Mouse (Mus musculus) spleen, adult 2 months (tissue): ENCODE measurements at regions not wholly inside any gene's neighbourhood (a gene's known extent, or its start where the extent isn't known, plus 50 kb on each side); places are given as distances from the start of the nearest gene placed in this dataset.

ENCODE experiments used
- DNase-seq, 2 experiments: peaks; one replicate each; pipeline versions ENCODE4 v3.0.0 to v3.0.0-alpha.2; 2012 to 2021; ENCODE audit warnings: low spot score in 2 of 2, low read depth in 1 of 2
- H3K27ac ChIP-seq: fragments of 200-500 bp; 2 replicates; pipeline ENCODE4 v1.5.1; 2012; ENCODE audit warnings: low read length, inconsistent platforms; ENCODE audit not compliant: insufficient read depth
- H3K27me3 ChIP-seq: fragments of 200-500 bp; 2 replicates; pipeline ENCODE4 v1.6.1; 2012; ENCODE audit warnings: mild to moderate bottlenecking, moderate library complexity, low read length, inconsistent platforms; ENCODE audit not compliant: control insufficient read depth, insufficient read depth
- H3K36me3 ChIP-seq: fragments of 200-500 bp; 2 replicates; pipeline ENCODE4 v1.6.1; 2012; ENCODE audit warnings: mild to moderate bottlenecking, low read length, inconsistent platforms; ENCODE audit not compliant: control insufficient read depth, insufficient read depth
- H3K4me1 ChIP-seq: fragments of 200-500 bp; 2 replicates; pipeline ENCODE4 v1.6.1; 2011; ENCODE audit warnings: inconsistent platforms; ENCODE audit not compliant: control insufficient read depth, insufficient read depth, insufficient read length
- H3K4me3 ChIP-seq: fragments of 200-500 bp; 2 replicates; pipeline ENCODE4 v1.5.1; 2011; ENCODE audit warnings: mild to moderate bottlenecking, inconsistent platforms; ENCODE audit not compliant: insufficient read depth, insufficient read length; ENCODE audit errors: extremely low read depth
- CTCF ChIP-seq: fragments of 200-500 bp; IDR thresholded peaks from 2 replicates; pipeline ENCODE4 v1.5.1; 2011; ENCODE audit warnings: mild to moderate bottlenecking, inconsistent platforms; ENCODE audit not compliant: insufficient read depth, insufficient read length, insufficient replicate concordance; ENCODE audit errors: extremely low read depth
- POLR2A ChIP-seq: fragments of 200-500 bp; IDR thresholded peaks from 2 replicates; pipeline ENCODE4 v1.6.1; 2011; ENCODE audit warnings: low read depth, low read length, inconsistent platforms
- WGBS: fragments of 180-500 bp; shearing (Covaris S2); methylation state at CpG from one replicate; pipeline ENCODE4 v1.1.7; 2018; 5-methylcytosine and 5-hydroxymethylcytosine counted together

GRCm38 (mm10) chr8:116143687-116144573 lies 360.8 kb upstream of the Dynlrb2 start:
- Histone ChIP-seq H3K36me3 (no peaks in the 10 kb centered on the region), H3K4me3 (no peak overlapping the region), H3K27ac (no peak overlapping the region), H3K27me3 (no peaks in the 10 kb centered on the region), H3K4me1 (no peaks in the 10 kb centered on the region)
- WGBS, result 54% methylated on average over 13 of the region's 13 CpGs
- no peak for DNase-seq
- TF ChIP-seq POLR2A (no peak), CTCF (no peak)

GRCm38 (mm10) chr8:116141363-116141762 lies 363.4 kb upstream of the Dynlrb2 start:
- Histone ChIP-seq H3K4me3 (no peak overlapping the region), H3K27ac (no peak overlapping the region), H3K4me1 (no peaks in the 10 kb centered on the region), H3K36me3 (no peaks in the 10 kb centered on the region), H3K27me3 (no peaks in the 10 kb centered on the region)
- DNase-seq, result no peak
- 73% methylated on average over 5 of the region's 5 CpGs for WGBS
- TF ChIP-seq POLR2A (no peak), CTCF (no peak)

GRCm38 (mm10) chr8:116139934-116140333 lies 364.8 kb upstream of the Dynlrb2 start:
- WGBS, result 83% methylated on average over 1 of the region's 1 CpGs
- H3K36me3 ChIP-seq, result no peaks in the 10 kb centered on the region

GRCm38 (mm10) chr8:116137765-116138164 lies 367.0 kb upstream of the Dynlrb2 start:
- TF ChIP-seq CTCF, result no peak
- no peak for TF ChIP-seq POLR2A
- Histone ChIP-seq H3K27me3 (no peaks in the 10 kb centered on the region), H3K4me1 (no peaks in the 10 kb centered on the region), H3K4me3 (no peak overlapping the region), H3K36me3 (no peaks in the 10 kb centered on the region), H3K27ac (no peak overlapping the region)
- 71% methylated on average over 2 of the region's 2 CpGs for WGBS
- DNase-seq, result no peak

More at GRCm38 (mm10) chr8:116139934-116140333, 364.8 kb upstream of the Dynlrb2 start:
- Histone ChIP-seq H3K4me1 (no peaks in the 10 kb centered on the region), H3K4me3 (no peak overlapping the region), H3K27me3 (no peaks in the 10 kb centered on the region), H3K27ac (no peak overlapping the region)
- DNase-seq, result no peak
- TF ChIP-seq CTCF (no peak), POLR2A (no peak)

- Histone ChIP-seq H3K27ac (no peak overlapping the region), H3K4me1 (no peaks in the 10 kb centered on the region), H3K27me3 (no peaks in the 10 kb centered on the region), H3K36me3 (no peaks in the 10 kb centered on the region), H3K4me3 (no peak overlapping the region)
- TF ChIP-seq POLR2A (no peak), CTCF (no peak)
- no peak for DNase-seq
- 81% methylated on average over 2 of the region's 2 CpGs for WGBS
These were observed 371.3 kb upstream of the Dynlrb2 start for GRCm38 (mm10) chr8:116133503-116133902.

- Histone ChIP-seq H3K4me1 (no peaks in the 10 kb centered on the region), H3K27me3 (no peaks in the 10 kb centered on the region), H3K4me3 (no peak overlapping the region), H3K36me3 (no peaks in the 10 kb centered on the region), H3K27ac (no peak overlapping the region)
- no peak for DNase-seq
- WGBS, result 87% methylated on average over 3 of the region's 3 CpGs
- TF ChIP-seq POLR2A (no peak), CTCF (no peak)
These were observed 371.7 kb upstream of the Dynlrb2 start for GRCm38 (mm10) chr8:116133084-116133483.

- no peak overlapping the region for H3K27ac ChIP-seq
- DNase-seq, result no peak
- 94% methylated on average over 13 of the region's 13 CpGs for WGBS
- TF ChIP-seq POLR2A, result no peak
- TF ChIP-seq CTCF, result no peak
- no peaks in the 10 kb centered on the region for H3K4me1 ChIP-seq
- no peak overlapping the region for H3K4me3 ChIP-seq
- H3K27me3 ChIP-seq, result no peaks in the 10 kb centered on the region
- no peaks in the 10 kb centered on the region for H3K36me3 ChIP-seq
These were observed 384.7 kb upstream of the Dynlrb2 start for GRCm38 (mm10) chr8:116120067-116120466.
